Mouse (Mus musculus) embryonic facial prominence, embryonic 13.5 days (tissue): ENCODE measurements around the gene Il5. TPM values are rescaled to one million over a fixed set of nuclear protein-coding genes. Genes with fewer than 3 reads are reported as not detected.

Experiments used
- ATAC-seq: fragments of 200-750 bp; cut with Nextera tagmentation; 2 replicates; pipeline ENCODE4 v1.8.0; 2017; ENCODE audit warnings: low read depth; ENCODE audit not compliant: insufficient number of reproducible peaks, insufficient read depth, low FRiP score, low TSS enrichment
- H3K27ac ChIP-seq: fragments of 300-500 bp; sonication (generic); 2 replicates; pipeline ENCODE4 v1.5.1; 2015; ENCODE audit warnings: moderate library complexity, mild to moderate bottlenecking, inconsistent platforms
- H3K27me3 ChIP-seq: fragments of 300-500 bp; sonication (generic); 2 replicates; pipeline ENCODE4 v1.6.1; 2015; ENCODE audit warnings: mild to moderate bottlenecking, inconsistent platforms
- H3K36me3 ChIP-seq: fragments of 300-500 bp; sonication (generic); 2 replicates; pipeline ENCODE4 v1.6.1; 2015; ENCODE audit warnings: mild to moderate bottlenecking, inconsistent platforms
- H3K4me1 ChIP-seq: fragments of 300-500 bp; sonication (generic); 2 replicates; pipeline ENCODE4 v1.6.1; 2015; ENCODE audit warnings: inconsistent platforms
- H3K4me2 ChIP-seq: fragments of 300-500 bp; sonication (generic); 2 replicates; pipeline ENCODE4 v1.6.1; 2015; ENCODE audit warnings: moderate library complexity, mild to moderate bottlenecking, inconsistent platforms
- H3K4me3 ChIP-seq: fragments of 300-500 bp; sonication (generic); 2 replicates; pipeline ENCODE4 v1.5.1; 2015; ENCODE audit warnings: mild to moderate bottlenecking, inconsistent platforms
- H3K9ac ChIP-seq: fragments of 300-500 bp; sonication (generic); 2 replicates; pipeline ENCODE4 v1.6.1; 2015; ENCODE audit warnings: mild to moderate bottlenecking, inconsistent platforms
- H3K9me3 ChIP-seq: fragments of 300-500 bp; sonication (generic); 2 replicates; pipeline ENCODE4 v1.6.1; 2016; ENCODE audit warnings: inconsistent platforms
- WGBS: fragments of 180-500 bp; shearing (Covaris S2); methylation state at CpG from one replicate; pipeline ENCODE4 v1.1.7; 2015; ENCODE audit warnings: mixed read lengths; 5-methylcytosine and 5-hydroxymethylcytosine counted together
- polyA plus RNA-seq: library from polyadenylated mRNA; unstranded; fragments of >200 nt; fragmentation: Nextera tagmentation; extraction: Ambion mirVana; gene quantifications from 2 replicates; pipeline ENCODE4 v1.2.1, GENCODE M21; 2015

The Il5 gene
- polyA plus RNA-seq, 1 experiment from 2014 or later, result not detected

DNA sequence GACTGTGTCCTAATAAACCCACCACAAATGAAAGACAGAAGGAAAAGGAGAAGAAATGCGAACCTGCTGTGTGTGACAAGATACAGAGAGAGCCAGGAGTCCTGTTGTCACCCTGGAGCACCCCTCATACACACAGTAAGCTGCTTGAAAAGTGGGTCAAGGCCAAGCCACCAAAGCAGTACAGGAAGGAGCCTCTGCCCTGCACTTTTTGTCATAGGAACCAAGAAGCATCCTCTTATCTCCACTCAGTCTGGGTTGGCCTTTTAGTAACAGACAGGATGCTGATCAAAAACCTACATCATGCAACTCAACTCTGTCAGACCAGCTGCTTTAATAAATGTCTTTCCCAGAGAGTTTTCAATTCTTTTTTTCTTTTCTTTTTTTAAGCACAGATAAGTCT, 893 bp upstream of the Il5 start:
- Histone ChIP-seq H3K4me3 (no peak overlapping the region), H3K27me3 (no peaks in the 10 kb centered on the region), H3K27ac (no peak overlapping the region), H3K9ac (no peak overlapping the region), H3K36me3 (no peaks in the 10 kb centered on the region), H3K4me2 (no peak overlapping the region), H3K9me3 (no peaks in the 10 kb centered on the region), H3K4me1 (no peaks in the 10 kb centered on the region)
- no peak for ATAC-seq
- 68% methylated on average over 1 of the region's 1 CpGs for WGBS

DNA sequence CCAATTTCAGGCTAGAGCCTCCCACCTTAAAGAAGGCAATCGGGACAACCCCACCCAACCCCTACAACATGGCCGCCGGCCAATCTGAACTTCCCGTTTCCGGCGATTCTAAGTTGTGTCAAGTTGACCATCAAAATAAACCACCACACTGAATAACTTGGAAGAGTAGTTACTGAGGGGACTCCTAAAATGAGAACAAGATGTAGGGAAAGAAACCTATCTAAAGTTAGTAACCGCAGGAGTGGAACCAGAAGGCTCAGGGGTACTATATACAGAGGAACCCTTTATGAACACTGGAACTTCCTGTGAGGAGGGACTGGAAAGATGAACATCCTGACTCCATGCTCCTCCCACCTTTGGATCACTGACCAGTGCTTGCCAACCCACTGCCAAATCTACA, 10.9 kb downstream of the Il5 start:
- H3K4me2 ChIP-seq, result no peak overlapping the region
- ATAC-seq, result no peak
- H3K27ac ChIP-seq, result no peak overlapping the region
- no peaks in the 10 kb centered on the region for H3K9me3 ChIP-seq
- 91% methylated on average over 7 of the region's 7 CpGs for WGBS
- H3K4me1 ChIP-seq, result no peaks in the 10 kb centered on the region
- H3K4me3 ChIP-seq, result no peak overlapping the region
- no peaks in the 10 kb centered on the region for H3K36me3 ChIP-seq
- no peaks in the 10 kb centered on the region for H3K27me3 ChIP-seq
- no peak overlapping the region for H3K9ac ChIP-seq

DNA sequence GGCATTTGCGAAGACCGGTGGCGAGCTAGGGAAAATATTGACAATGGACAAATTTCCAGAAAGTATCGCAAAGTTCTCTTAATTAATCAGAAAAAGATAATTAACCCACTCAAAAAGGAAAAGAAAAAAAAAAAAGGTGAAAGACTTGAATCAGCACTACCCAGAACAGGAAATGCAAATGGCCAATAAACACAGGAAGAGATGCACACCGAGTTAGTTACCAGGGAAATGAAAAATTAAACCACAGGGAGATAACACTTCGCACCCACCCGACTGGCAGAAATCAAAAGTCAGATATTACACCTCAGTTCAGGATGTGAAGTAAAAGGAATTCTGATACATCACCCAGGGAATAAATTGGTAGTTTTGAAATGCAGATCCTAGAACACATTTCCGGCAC, 11.7 kb downstream of the Il5 start:
- WGBS, result 92% methylated on average over 8 of the region's 8 CpGs
- Histone ChIP-seq H3K36me3 (no peaks in the 10 kb centered on the region), H3K4me2 (no peak overlapping the region), H3K9me3 (no peaks in the 10 kb centered on the region), H3K27ac (no peak overlapping the region), H3K27me3 (no peaks in the 10 kb centered on the region), H3K4me1 (no peaks in the 10 kb centered on the region), H3K4me3 (no peak overlapping the region), H3K9ac (no peak overlapping the region)
- ATAC-seq, result no peak

DNA sequence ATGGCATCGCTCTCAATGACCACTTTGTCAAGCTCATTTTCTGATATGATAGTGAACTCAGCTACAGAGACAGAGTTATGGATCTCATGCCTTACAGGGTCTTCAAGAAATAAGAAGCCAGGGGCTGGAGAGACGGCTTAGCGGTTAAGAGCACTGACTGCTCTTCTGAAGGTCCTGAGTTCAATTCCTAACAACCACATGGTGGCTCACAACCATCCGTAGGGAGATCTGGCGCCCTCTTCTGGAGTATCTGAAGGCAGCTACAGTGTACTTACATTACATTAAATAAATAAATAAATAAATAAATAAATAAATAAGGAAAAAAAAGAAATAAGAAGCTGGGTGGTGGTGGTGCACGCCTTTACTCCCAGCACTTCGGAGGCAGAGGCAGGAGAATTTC, 13.2 kb downstream of the Il5 start:
- no peak for ATAC-seq
- no peaks in the 10 kb centered on the region for H3K36me3 ChIP-seq
- WGBS, result 93% methylated on average over 7 of the region's 7 CpGs
- H3K27me3 ChIP-seq, result no peaks in the 10 kb centered on the region
- H3K4me3 ChIP-seq, result no peak overlapping the region
- H3K9me3 ChIP-seq, result no peaks in the 10 kb centered on the region
- H3K4me1 ChIP-seq, result no peaks in the 10 kb centered on the region
- no peak overlapping the region for H3K4me2 ChIP-seq
- H3K27ac ChIP-seq, result no peak overlapping the region
- H3K9ac ChIP-seq, result no peak overlapping the region

DNA sequence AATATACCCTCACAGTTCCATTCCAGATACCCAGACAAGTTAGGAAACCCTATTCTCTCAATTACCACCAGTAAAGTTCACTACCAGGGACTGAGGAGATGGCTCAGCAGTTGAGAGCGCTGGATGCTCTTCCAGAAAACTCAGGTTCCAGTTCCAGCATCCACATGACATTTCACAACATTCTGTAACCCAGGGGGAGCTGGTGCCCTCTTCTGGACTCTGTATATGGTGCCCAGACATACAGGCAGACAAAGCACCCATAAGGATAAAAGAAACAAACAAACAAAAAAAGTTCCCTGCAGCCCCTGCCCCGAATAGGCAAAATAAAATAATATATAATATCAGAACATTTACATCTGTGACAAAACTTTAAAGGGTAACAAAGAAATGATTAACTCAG, 13.8 kb downstream of the Il5 start:
- no peak overlapping the region for H3K4me3 ChIP-seq
- H3K4me1 ChIP-seq, result no peaks in the 10 kb centered on the region
- no peak overlapping the region for H3K9ac ChIP-seq
- 82% methylated on average over 2 of the region's 2 CpGs for WGBS
- no peak for ATAC-seq
- no peaks in the 10 kb centered on the region for H3K27me3 ChIP-seq
- H3K9me3 ChIP-seq, result no peaks in the 10 kb centered on the region
- H3K27ac ChIP-seq, result no peak overlapping the region
- no peak overlapping the region for H3K4me2 ChIP-seq
- no peaks in the 10 kb centered on the region for H3K36me3 ChIP-seq

DNA sequence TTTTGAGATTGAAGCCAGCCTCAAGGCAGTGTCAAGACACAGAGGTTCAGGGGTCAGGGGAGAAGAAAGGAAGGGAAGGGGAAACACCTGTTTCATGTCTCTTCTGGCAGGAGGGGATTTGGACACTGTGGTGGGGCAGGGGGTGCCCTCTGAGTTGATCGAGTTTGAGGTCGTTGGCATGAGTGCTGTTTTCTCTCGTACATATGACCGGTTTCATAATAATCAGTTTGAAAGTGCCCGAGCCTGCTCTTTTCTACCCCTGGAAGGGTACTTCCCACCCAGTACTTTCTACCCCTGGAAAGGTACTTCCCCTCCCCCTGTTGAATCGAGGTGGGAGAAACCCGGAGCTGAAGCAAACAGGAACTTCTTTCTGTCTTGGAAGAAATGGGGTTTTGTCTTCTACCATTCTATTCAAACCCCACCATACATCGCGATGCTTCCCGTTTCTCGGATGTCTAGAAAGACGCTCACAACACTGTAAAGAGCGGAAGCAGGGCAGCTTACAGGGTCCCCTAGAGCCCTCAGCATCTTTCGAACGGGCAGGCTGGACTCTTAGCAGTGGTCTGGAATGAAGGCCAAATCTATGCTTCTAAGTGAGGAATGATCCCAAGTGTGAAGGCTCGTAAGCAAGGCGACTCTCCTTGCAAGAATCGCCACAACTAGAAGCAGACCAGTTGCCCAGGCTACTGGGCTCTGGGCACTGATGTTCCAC, 14.5 kb downstream of the Il5 start:
- Histone ChIP-seq H3K36me3 (no peaks in the 10 kb centered on the region), H3K9ac (no peak overlapping the region), H3K9me3 (no peaks in the 10 kb centered on the region), H3K4me2 (peak overlapping the region; percentile 54; the same call in 1 of the 2 replicates), H3K27me3 (no peaks in the 10 kb centered on the region), H3K27ac (no peak overlapping the region), H3K4me3 (peak overlapping the region; percentile 25; the same call in 1 of the 2 replicates), H3K4me1 (no peaks in the 10 kb centered on the region)
- WGBS, result 65% methylated on average over 18 of the region's 18 CpGs
- ATAC-seq, result no peak

DNA sequence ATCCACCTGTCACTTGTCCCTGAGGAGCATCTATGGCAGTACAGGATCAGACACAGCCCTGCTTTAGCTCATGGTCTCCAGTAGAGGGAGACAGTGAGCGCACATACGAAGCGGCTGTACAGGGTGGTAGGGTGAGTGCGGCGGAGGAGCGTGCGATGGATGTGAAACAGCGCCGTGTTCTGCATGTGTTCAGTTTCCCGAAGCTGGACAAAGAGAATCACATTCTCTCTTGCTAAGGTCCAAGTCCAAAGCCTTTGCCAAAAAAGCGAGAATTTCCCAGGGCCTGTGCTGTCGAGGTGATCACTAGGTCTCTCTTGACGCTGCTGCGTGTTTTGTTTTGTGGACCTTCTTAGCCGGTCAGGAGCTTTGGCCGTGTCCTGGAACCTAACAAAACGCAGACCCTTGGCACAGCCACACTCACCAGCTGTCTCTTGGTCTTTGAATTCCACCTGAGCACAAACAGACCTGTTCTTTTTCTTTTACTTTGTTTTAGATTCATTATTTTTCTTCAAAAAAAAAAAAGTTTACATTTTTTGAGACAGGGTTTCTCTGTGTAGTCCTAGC, 15.2 kb downstream of the Il5 start:
- Histone ChIP-seq H3K36me3 (no peaks in the 10 kb centered on the region), H3K4me1 (no peaks in the 10 kb centered on the region), H3K9ac (0 out of 2 replicates have a peak overlapping the region, but pooled peaks have one; percentile 32), H3K4me2 (peak overlapping the region; percentile 54), H3K9me3 (no peaks in the 10 kb centered on the region), H3K27me3 (no peaks in the 10 kb centered on the region), H3K4me3 (peak overlapping the region; percentile 25), H3K27ac (no peak overlapping the region)
- WGBS, result 24% methylated on average over 17 of the region's 17 CpGs
- no peak for ATAC-seq

DNA sequence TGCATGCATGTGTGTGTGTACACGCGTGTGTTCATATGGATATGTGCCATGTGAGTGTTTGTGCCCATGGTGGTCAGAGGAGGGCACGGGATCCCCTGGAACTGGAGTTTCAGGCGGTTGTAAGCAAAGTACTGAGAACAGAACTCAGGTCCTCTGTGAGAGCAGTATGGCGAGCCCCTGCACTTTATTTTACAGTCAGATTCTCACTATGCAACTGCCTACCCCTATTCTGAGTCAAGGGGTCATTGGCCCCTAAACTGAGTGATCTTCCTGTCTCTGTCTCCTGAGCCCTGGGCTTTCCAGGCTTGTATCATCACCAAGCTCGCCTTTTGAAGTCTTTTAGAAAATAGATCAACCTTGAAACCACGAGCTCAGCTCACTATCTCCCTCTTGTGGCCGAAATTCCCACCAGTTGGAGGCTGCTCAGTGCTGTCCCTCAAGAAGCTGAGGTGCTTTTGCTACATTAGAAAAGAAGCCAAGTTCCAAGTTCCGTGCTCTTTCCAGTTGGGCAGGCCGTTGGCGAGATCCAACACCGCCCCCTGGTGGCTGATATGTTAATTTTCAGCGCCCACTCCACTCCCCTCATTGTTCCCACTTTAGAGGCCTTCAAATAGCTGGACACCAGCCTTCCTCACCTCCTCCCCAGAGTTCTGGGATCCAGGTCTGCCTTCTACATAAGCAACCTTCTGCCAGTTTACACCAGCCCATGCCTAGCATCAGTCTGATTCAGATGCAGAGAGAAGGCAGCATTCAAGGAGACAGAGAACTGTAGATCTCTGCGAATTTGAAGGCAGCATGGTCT, 16.4 kb downstream of the Il5 start:
- H3K4me1 ChIP-seq, result no peaks in the 10 kb centered on the region
- 47% methylated on average over 14 of the region's 14 CpGs for WGBS
- no peak overlapping the region for H3K4me2 ChIP-seq
- H3K36me3 ChIP-seq, result no peaks in the 10 kb centered on the region
- ATAC-seq, result no peak
- no peak overlapping the region for H3K4me3 ChIP-seq
- H3K9me3 ChIP-seq, result no peaks in the 10 kb centered on the region
- H3K27ac ChIP-seq, result no peak overlapping the region
- H3K9ac ChIP-seq, result no peak overlapping the region
- no peaks in the 10 kb centered on the region for H3K27me3 ChIP-seq

DNA sequence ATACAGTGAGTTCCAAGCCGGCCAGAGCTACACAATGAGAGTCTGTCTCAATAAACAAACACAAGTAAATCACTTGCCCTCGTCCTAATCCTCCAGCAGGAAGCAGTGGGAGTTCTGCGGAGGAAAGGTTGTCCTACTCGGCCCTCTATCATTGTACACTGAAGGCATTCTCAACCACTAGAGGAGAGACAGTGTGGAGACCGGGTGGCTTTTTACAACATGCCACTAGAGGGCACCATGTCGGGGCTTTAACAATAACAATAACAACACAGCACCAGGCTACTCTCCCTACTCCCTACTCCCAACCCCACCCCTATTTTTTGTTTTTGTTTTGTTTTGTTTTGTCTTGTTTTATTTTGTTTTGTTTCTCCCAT, 17.0 kb downstream of the Il5 start:
- 42% methylated on average over 6 of the region's 6 CpGs for WGBS
- no peaks in the 10 kb centered on the region for H3K36me3 ChIP-seq
- H3K4me2 ChIP-seq, result no peak overlapping the region
- H3K4me3 ChIP-seq, result no peak overlapping the region
- H3K27me3 ChIP-seq, result no peaks in the 10 kb centered on the region
- ATAC-seq, result no peak
- no peak overlapping the region for H3K9ac ChIP-seq
- H3K9me3 ChIP-seq, result no peaks in the 10 kb centered on the region
- H3K27ac ChIP-seq, result no peak overlapping the region
- H3K4me1 ChIP-seq, result no peaks in the 10 kb centered on the region

DNA sequence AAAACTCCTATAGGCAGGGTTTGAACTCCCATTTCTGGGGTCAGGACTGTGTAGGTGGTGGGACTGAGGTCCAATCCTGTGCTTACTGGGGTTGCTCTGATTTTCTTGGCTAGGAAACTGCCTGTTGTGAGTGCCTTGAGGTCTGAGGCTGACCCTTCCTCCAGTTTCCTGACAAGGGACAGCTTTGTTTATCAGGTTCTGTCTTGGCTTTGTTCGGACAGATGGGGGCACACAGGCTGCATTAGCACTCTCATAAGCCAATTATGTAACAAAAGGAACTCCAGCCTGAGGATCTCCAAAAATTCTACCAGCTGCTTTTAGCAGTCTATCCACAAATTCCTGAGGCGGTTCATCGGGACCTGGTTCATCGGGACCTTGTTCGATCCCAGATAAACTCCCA, 21.8 kb downstream of the Il5 start:
- ATAC-seq, result no peak
- Histone ChIP-seq H3K27ac (no peak overlapping the region), H3K9ac (no peak overlapping the region), H3K9me3 (no peaks in the 10 kb centered on the region), H3K4me1 (no peaks in the 10 kb centered on the region), H3K4me3 (no peak overlapping the region), H3K27me3 (no peaks in the 10 kb centered on the region), H3K36me3 (no peaks in the 10 kb centered on the region), H3K4me2 (no peak overlapping the region)
- 9% methylated on average over 5 of the region's 5 CpGs for WGBS

DNA sequence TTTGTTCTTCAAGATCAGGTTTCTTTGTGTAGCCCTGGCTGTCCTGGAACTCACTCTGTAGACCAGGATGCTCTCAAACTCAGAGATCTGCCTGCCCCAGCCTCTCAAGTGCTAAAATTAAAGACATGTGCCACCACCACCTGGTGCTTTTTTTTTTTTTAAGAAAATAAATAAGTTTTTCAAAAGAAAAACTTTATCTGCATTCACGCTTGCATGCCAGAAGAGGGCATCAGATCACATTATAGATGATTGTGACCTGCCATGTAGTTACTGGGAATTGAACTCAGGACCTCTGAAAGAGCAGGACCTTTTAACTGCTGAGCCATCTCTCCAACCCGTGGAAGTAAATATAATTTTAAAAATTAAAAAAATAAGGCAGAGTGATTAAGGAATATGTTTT, 24.7 kb downstream of the Il5 start:
- ATAC-seq, result no peak
- 87% methylated on average over 2 of the region's 2 CpGs for WGBS

DNA sequence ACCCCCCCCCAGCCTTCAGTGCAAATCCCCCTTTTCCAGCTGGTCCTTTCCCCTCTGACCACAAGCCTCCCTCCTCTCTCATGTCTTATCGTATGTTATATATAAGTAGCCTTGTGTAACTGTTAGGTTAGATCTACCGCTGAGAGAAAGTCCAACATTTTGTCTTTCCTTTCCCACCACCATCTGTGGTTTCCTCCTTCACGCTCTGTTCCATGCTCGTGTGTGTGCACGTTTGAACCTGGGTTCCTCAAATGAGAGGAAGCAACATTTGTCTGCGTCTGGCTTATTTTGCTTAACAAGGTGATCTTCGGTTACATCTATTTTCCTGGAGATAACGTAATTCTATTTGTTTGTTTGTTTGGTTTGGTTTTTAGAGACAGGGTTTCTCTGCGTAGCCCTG, 27.4 kb downstream of the Il5 start:
- WGBS, result 82% methylated on average over 9 of the region's 9 CpGs
- H3K4me2 ChIP-seq, result no peak overlapping the region
- H3K36me3 ChIP-seq, result no peaks in the 10 kb centered on the region
- no peaks in the 10 kb centered on the region for H3K27me3 ChIP-seq
- H3K9ac ChIP-seq, result no peak overlapping the region
- 0 out of 2 replicates have a peak, but pooled peaks cover 2% of the 10 kb centered on the region for H3K4me1 ChIP-seq
- no peak for ATAC-seq
- no peaks in the 10 kb centered on the region for H3K9me3 ChIP-seq
- H3K27ac ChIP-seq, result no peak overlapping the region
- no peak overlapping the region for H3K4me3 ChIP-seq

More for the DNA sequence above, 24.7 kb downstream of the Il5 start:
- H3K9me3 ChIP-seq, result no peaks in the 10 kb centered on the region
- H3K36me3 ChIP-seq, result no peaks in the 10 kb centered on the region
- H3K27me3 ChIP-seq, result no peaks in the 10 kb centered on the region
- H3K27ac ChIP-seq, result no peak overlapping the region
- H3K9ac ChIP-seq, result no peak overlapping the region
- 0 out of 2 replicates have a peak, but pooled peaks cover 2% of the 10 kb centered on the region for H3K4me1 ChIP-seq
- no peak overlapping the region for H3K4me3 ChIP-seq
- no peak overlapping the region for H3K4me2 ChIP-seq
